Mouse (Mus musculus) kidney, embryonic 16.5 days (tissue): ENCODE measurements around the gene Arid3b. TPM values are rescaled to one million over a fixed set of nuclear protein-coding genes. Genes with fewer than 3 reads are reported as not detected.
A peak's percentile ranks its signal among the peaks of the same experiment; 100 is the strongest.

Experiments used
- ATAC-seq: fragments of 200-750 bp; cut with Nextera tagmentation; 2 replicates; pipeline ENCODE4 v1.8.0; 2017; ENCODE audit warnings: moderate TSS enrichment; ENCODE audit not compliant: low FRiP score, low TSS enrichment
- H3K27ac ChIP-seq: fragments of 300-500 bp; sonication (generic); 2 replicates; pipeline ENCODE4 v1.5.1; 2014; ENCODE audit warnings: low read length
- H3K27me3 ChIP-seq: fragments of 300-500 bp; sonication (generic); 2 replicates; pipeline ENCODE4 v1.6.1; 2014; ENCODE audit warnings: low read length, control low read depth, mixed read lengths; ENCODE audit not compliant: insufficient read depth
- H3K36me3 ChIP-seq: fragments of 300-500 bp; sonication (generic); 2 replicates; pipeline ENCODE4 v1.6.1; 2014; ENCODE audit warnings: low read length, control low read depth, mixed read lengths; ENCODE audit not compliant: insufficient read depth
- H3K4me1 ChIP-seq: fragments of 300-500 bp; sonication (generic); 2 replicates; pipeline ENCODE4 v1.6.1; 2014; ENCODE audit warnings: low read length, control low read depth, mixed read lengths; ENCODE audit not compliant: insufficient read depth
- H3K4me2 ChIP-seq: fragments of 300-500 bp; sonication (generic); replicated peaks from 2 replicates; pipeline ENCODE4 v1.6.1; 2014; ENCODE audit warnings: low read depth, low read length
- H3K4me3 ChIP-seq: fragments of 300-500 bp; sonication (generic); 2 replicates; pipeline ENCODE4 v1.5.1; 2014; ENCODE audit warnings: mild to moderate bottlenecking, low read length
- H3K9ac ChIP-seq: fragments of 300-500 bp; sonication (generic); replicated peaks from 2 replicates; pipeline ENCODE4 v1.6.1; 2014; ENCODE audit warnings: low read length
- H3K9me3 ChIP-seq: fragments of 300-500 bp; sonication (generic); 2 replicates; pipeline ENCODE4 v1.6.1; 2016; ENCODE audit warnings: low read length, control low read depth
- WGBS: fragments of 180-500 bp; shearing (Covaris S2); extraction: QIAGEN DNeasy Blood & Tissue Kit; methylation state at CpG from one replicate; pipeline ENCODE4 v1.1.7; 2014; 5-methylcytosine and 5-hydroxymethylcytosine counted together
- polyA plus RNA-seq: library from polyadenylated mRNA; unstranded; fragments of >200 nt; fragmentation: Nextera tagmentation; extraction: Ambion mirVana; gene quantifications from 2 replicates; pipeline ENCODE4 v1.2.1, GENCODE M21; 2015

Arid3b gene
- polyA plus RNA-seq, 1 experiment from 2014 or later = 6.0 TPM

GRCm38 (mm10) chr9:57811793-57812733 is 24.5 kb downstream of the Arid3b start:
- H3K27ac ChIP-seq = peak overlapping the region; percentile 36; the same call in 1 of the 2 replicates
- peaks cover 68% of the 10 kb centered on the region for H3K4me1 ChIP-seq
- no peak overlapping the region for H3K4me3 ChIP-seq
- peak; percentile 32; the same call in 1 of the 2 replicates for ATAC-seq
- no peak overlapping the region for H3K9ac ChIP-seq
- H3K36me3 ChIP-seq = no peaks in the 10 kb centered on the region
- 22% methylated on average over 8 of the region's 8 CpGs for WGBS
- H3K27me3 ChIP-seq = no peaks in the 10 kb centered on the region
- no peaks in the 10 kb centered on the region for H3K9me3 ChIP-seq
- no peak overlapping the region for H3K4me2 ChIP-seq

DNA sequence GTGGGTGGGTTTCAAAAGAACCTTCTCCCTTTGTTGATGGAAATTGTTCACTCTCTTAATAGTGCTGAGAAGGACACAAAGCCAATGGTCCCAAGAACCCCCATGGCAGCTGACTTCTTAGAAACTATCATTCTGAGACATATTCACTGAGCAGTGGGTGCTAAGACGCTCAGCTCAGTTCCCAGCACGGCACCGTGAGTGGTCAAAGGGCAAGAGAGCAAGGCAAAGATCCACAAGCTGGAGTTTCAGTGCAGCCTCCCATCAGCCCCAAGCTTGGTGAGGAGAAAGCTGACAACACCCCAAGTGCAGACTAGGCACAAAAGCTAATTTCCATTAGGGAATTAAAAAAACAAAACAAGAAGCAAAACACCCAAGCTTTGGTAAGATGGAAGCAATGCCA is 25.9 kb downstream of the Arid3b start:
- no peaks in the 10 kb centered on the region for H3K36me3 ChIP-seq
- no peak overlapping the region for H3K27ac ChIP-seq
- H3K9me3 ChIP-seq = no peaks in the 10 kb centered on the region
- no peak overlapping the region for H3K4me2 ChIP-seq
- H3K4me1 ChIP-seq = peaks cover 71% of the 10 kb centered on the region
- no peak overlapping the region for H3K4me3 ChIP-seq
- no peak overlapping the region for H3K9ac ChIP-seq
- no peaks in the 10 kb centered on the region for H3K27me3 ChIP-seq
- 43% methylated on average over 3 of the region's 3 CpGs for WGBS
- no peak for ATAC-seq

- Histone ChIP-seq H3K4me2 (no peak overlapping the region), H3K27me3 (no peaks in the 10 kb centered on the region), H3K9me3 (no peaks in the 10 kb centered on the region), H3K4me3 (no peak overlapping the region), H3K36me3 (no peaks in the 10 kb centered on the region), H3K27ac (no peak overlapping the region), H3K4me1 (peaks cover 60% of the 10 kb centered on the region), H3K9ac (no peak overlapping the region)
- 43% methylated on average over 5 of the region's 5 CpGs for WGBS
- no peak for ATAC-seq
Observed at GRCm38 (mm10) chr9:57808771-57809310, 27.8 kb downstream of the Arid3b start.

- ATAC-seq = no peak
- WGBS = 56% methylated on average over 4 of the region's 4 CpGs
- H3K9me3 ChIP-seq = no peaks in the 10 kb centered on the region
- peaks cover 52% of the 10 kb centered on the region for H3K4me1 ChIP-seq
- no peak overlapping the region for H3K4me3 ChIP-seq
- no peak overlapping the region for H3K4me2 ChIP-seq
- H3K27ac ChIP-seq = no peak overlapping the region
- H3K36me3 ChIP-seq = no peaks in the 10 kb centered on the region
- no peak overlapping the region for H3K9ac ChIP-seq
- H3K27me3 ChIP-seq = no peaks in the 10 kb centered on the region
Observed at GRCm38 (mm10) chr9:57807174-57807651, 29.4 kb downstream of the Arid3b start.

DNA sequence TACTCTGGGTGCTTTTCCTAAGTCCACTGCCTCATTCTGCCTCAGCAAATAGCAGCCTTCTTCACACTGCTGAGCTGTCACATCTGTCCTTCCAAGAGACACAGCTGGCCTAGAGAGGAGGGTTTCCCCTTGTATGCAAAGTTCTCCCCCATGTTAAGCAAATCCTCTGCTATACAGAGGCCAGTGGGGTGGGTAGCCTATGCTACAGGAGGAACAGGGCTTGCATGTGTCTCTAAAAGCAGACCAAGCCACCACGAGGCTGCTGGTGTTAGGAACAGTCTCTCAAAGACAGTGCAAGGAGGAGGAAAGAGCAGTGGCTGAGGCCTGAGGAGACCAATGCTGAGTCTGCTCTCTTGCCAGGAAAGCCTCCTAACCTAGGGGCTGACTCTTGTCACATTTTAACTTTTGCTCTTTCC is 30.5 kb downstream of the Arid3b start:
- no peaks in the 10 kb centered on the region for H3K36me3 ChIP-seq
- WGBS = 30% methylated on average over 1 of the region's 1 CpGs
- H3K27me3 ChIP-seq = no peaks in the 10 kb centered on the region
- no peak overlapping the region for H3K9ac ChIP-seq
- H3K9me3 ChIP-seq = no peaks in the 10 kb centered on the region
- H3K27ac ChIP-seq = no peak overlapping the region; the same call in 1 of the 2 replicates
- no peak overlapping the region for H3K4me2 ChIP-seq
- ATAC-seq = 0 out of 2 replicates have a peak, but pooled peaks have one; percentile 34
- H3K4me3 ChIP-seq = no peak overlapping the region
- H3K4me1 ChIP-seq = peaks cover 41% of the 10 kb centered on the region

- no peak overlapping the region for H3K4me2 ChIP-seq
- H3K27ac ChIP-seq = peak overlapping the region; percentile 30; the same call in 1 of the 2 replicates
- H3K27me3 ChIP-seq = no peaks in the 10 kb centered on the region
- H3K4me3 ChIP-seq = no peak overlapping the region
- peaks cover 35% of the 10 kb centered on the region for H3K4me1 ChIP-seq
- no peaks in the 10 kb centered on the region for H3K9me3 ChIP-seq
- ATAC-seq = no peak
- no peak overlapping the region for H3K9ac ChIP-seq
- H3K36me3 ChIP-seq = no peaks in the 10 kb centered on the region
- WGBS = 55% methylated on average over 10 of the region's 10 CpGs
Observed at GRCm38 (mm10) chr9:57805087-57805737, 31.4 kb downstream of the Arid3b start.

DNA sequence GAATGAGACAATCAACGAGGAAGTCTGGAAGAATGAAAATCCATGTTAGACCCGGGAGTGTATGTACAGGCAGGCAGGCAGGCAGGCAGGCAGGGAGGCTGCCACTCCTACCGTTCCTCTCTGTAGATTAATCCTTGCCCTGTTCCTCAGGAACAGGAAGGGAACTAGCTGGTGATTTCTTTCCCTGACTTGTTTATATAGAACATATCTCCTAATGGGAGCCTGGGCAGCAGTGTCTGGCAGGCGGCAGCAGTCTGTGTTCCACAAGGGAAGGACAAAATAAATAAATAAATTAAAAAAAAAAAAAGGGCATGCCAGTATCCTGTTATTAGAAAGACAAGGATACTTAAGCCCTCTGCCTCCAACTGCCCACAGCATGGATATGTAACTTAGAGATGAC is 32.8 kb downstream of the Arid3b start:
- Histone ChIP-seq H3K4me1 (peaks cover 34% of the 10 kb centered on the region), H3K9ac (no peak overlapping the region), H3K4me2 (no peak overlapping the region), H3K9me3 (no peaks in the 10 kb centered on the region), H3K36me3 (no peaks in the 10 kb centered on the region), H3K27ac (peak overlapping the region; percentile 1; the same call in 1 of the 2 replicates), H3K4me3 (no peak overlapping the region), H3K27me3 (no peaks in the 10 kb centered on the region)
- WGBS = 14% methylated on average over 4 of the region's 4 CpGs
- ATAC-seq = no peak

GRCm38 (mm10) chr9:57803047-57803446 is 33.5 kb downstream of the Arid3b start:
- Histone ChIP-seq H3K4me1 (peaks cover 42% of the 10 kb centered on the region), H3K9ac (no peak overlapping the region), H3K9me3 (no peaks in the 10 kb centered on the region), H3K4me3 (no peak overlapping the region), H3K27me3 (no peaks in the 10 kb centered on the region), H3K27ac (no peak overlapping the region), H3K4me2 (no peak overlapping the region), H3K36me3 (no peaks in the 10 kb centered on the region)
- ATAC-seq = no peak
- 28% methylated on average over 3 of the region's 3 CpGs for WGBS

GRCm38 (mm10) chr9:57800325-57800975 is 36.1 kb downstream of the Arid3b start:
- WGBS = 90% methylated on average over 9 of the region's 9 CpGs
- Histone ChIP-seq H3K4me1 (peaks cover 30% of the 10 kb centered on the region), H3K36me3 (peaks cover 4% of the 10 kb centered on the region; the same call in 1 of the 2 replicates), H3K4me3 (no peak overlapping the region), H3K9ac (no peak overlapping the region), H3K27ac (no peak overlapping the region), H3K27me3 (no peaks in the 10 kb centered on the region), H3K4me2 (no peak overlapping the region), H3K9me3 (no peaks in the 10 kb centered on the region)
- ATAC-seq = no peak
